Comparison of ENCODE assay signal across 17 mouse cellular contexts in genomic region chr19:46828961-46829360, GRCm38 (mm10).
DNase-seq lines count a peak whose midpoint lies in the region; ATAC-seq and TF ChIP-seq lines count a peak whose summit lies in the region.
"Had no signal": no experiment of that assay in that cellular context is flagged by ENCODE, and none has a peak within 500 bp of the region (broad histone marks: within the 10 kb centered on the region; RNA-seq: fewer than 3 reads in every experiment).

No protein-coding gene starts in this region.

- no peak overlapping the region for H3K4me3 ChIP-seq in layer of hippocampus, adult 2 months
- H3K4me3 ChIP-seq in midbrain, embryonic 13.5 days (replicated peaks), result no peak overlapping the region
- H3K4me3 ChIP-seq: forebrain, embryonic 15.5 days; gastrocnemius, adult 2 months; heart, adult 2 months; hindbrain, embryonic 13.5 days; liver, embryonic 13.5 days had no signal

- ATAC-seq in inflammation-experienced regulatory T-cells, adult 6 months, result no peak
- no peak for ATAC-seq in midbrain, embryonic 13.5 days
- ATAC-seq: forebrain, embryonic 15.5 days had no signal

- H3K4me1 ChIP-seq in midbrain, embryonic 13.5 days (replicated peaks), result peaks cover 4% of the 10 kb centered on the region; the same call in 1 of the 2 replicates
- H3K4me1 ChIP-seq: forebrain, embryonic 15.5 days had no signal

- H3K27ac ChIP-seq in layer of hippocampus, adult 2 months, result peak overlapping the region; percentile 6; the same call in 1 of the 2 replicates
- H3K27ac ChIP-seq in midbrain, embryonic 13.5 days, result no peak overlapping the region
- H3K27ac ChIP-seq: forebrain, embryonic 15.5 days; gastrocnemius, adult 2 months; heart, adult 2 months; liver, embryonic 13.5 days had no signal

- H3K27me3 ChIP-seq in midbrain, embryonic 13.5 days, result no peaks in the 10 kb centered on the region
- H3K27me3 ChIP-seq: forebrain, embryonic 15.5 days; hindbrain, embryonic 13.5 days had no signal

- H3K36me3 ChIP-seq in midbrain, embryonic 13.5 days, result no peaks in the 10 kb centered on the region
- H3K36me3 ChIP-seq: forebrain, embryonic 15.5 days; hindbrain, embryonic 13.5 days; liver, embryonic 13.5 days had no signal

- TF ChIP-seq CTCF in layer of hippocampus, adult 2 months (conservative IDR thresholded peaks at IDR 0.05), result no peak

- no peak overlapping the region for H3K9ac ChIP-seq in midbrain, embryonic 13.5 days (replicated peaks)
- H3K9ac ChIP-seq: forebrain, embryonic 15.5 days; hindbrain, embryonic 13.5 days; liver, embryonic 13.5 days had no signal

- H3K4me2 ChIP-seq in midbrain, embryonic 13.5 days (replicated peaks), result no peak overlapping the region
- H3K4me2 ChIP-seq: forebrain, embryonic 15.5 days; hindbrain, embryonic 13.5 days; liver, embryonic 13.5 days had no signal

- no peak for DNase-seq in layer of hippocampus, adult 2 months (ENCODE audit: low spot score in 2 of 2)
- DNase-seq in layer of hippocampus, adult 9-10 months (ENCODE audit: low spot score), result no peak
- DNase-seq in adrenal gland, adult (ENCODE audit: inconsistent age in 2 of 2, low spot score in 1 of 2), result peak; percentile 89 to 92
- DNase-seq in cerebellum, adult 8-10 months, result peak; percentile 42
- peak; percentile 6 for DNase-seq in retina, embryonic 14.5 days (ENCODE audit: low spot score)
- DNase-seq in neural tube, embryonic 10.5 days (ENCODE audit: extremely low spot score, low spot score), result no peak
- DNase-seq: gastrocnemius, adult 2 months; heart, adult 2 months; kidney, adult 11 months; kidney, postnatal 14 days; liver, embryonic 13.5 days; lung, postnatal 10 days; thymus, adult 2 months had no signal

- H3K9me3 ChIP-seq in midbrain, embryonic 13.5 days, result no peaks in the 10 kb centered on the region
- H3K9me3 ChIP-seq: forebrain, embryonic 15.5 days; hindbrain, embryonic 13.5 days; liver, embryonic 13.5 days had no signal

- WGBS in midbrain, embryonic 13.5 days, result 73% methylated on average over 3 of the region's 3 CpGs

Comparison
In these comparisons a context has a peak if more than half of its experiments do, and no peak if none do; other contexts are left out.
1. DNase-seq: peak in adrenal gland, adult (2 of 2), cerebellum, adult 8-10 months (single experiment) and retina, embryonic 14.5 days (single experiment); none in layer of hippocampus, adult 2 months (0 of 2), layer of hippocampus, adult 9-10 months (single experiment) and neural tube, embryonic 10.5 days (single experiment).